Mouse (Mus musculus) layer of hippocampus, postnatal 25 days (tissue): Measurements from ENCODE around the gene Csrnp1. TPM values are rescaled to one million over a fixed set of nuclear protein-coding genes. Genes with fewer than 3 reads are reported as not detected.
"Not testable (repeated sequence)": the region's sequence is repeated elsewhere in the genome, so short reads cannot be mapped to it uniquely, and the experiment has no call there.

Source experiments
- DNase-seq, 2 experiments: peaks; one replicate each; pipeline ENCODE4 v3.0.0; 2022; ENCODE audit warnings: mixed read lengths in 2 of 2, low spot score in 1 of 2; ENCODE audit errors: extremely low spot score in 1 of 2
- total RNA-seq, 2 experiments: library from RNA; stranded (reverse); gene quantifications; 2 replicates each; pipeline ENCODE4 v1.2.3; 2021

Csrnp1 gene
- 10 to 100 TPM; 14.5 to 15.9 TPM for total RNA-seq

DNA sequence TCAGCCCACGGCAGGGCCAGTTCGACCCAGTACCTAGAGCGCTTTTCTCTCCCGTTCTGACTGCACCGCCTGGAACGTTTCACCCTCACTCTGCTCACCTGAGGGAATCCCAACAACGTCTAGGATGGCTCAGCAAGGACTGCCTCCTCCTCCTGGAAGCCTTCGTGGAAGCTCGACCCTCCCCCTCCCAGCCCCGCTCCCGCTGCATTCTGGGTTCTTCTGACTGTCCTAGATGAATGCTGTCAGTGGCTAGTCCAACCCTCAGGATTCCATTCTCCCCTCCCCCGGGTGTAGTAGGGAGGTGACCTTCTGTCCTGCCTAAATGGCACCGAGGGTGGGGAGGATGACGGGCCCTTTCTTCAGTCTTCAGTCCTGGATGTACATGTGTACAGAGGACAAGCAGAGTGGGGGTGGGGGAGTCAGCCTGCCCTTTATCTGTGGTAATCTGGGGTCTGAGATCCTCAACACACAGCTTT, at the start of gene Csrnp1:
Gene Csrnp1 (minus strand): TSS at position 123 of the 476 bp plus-strand sequence.
- no peak for DNase-seq

DNA sequence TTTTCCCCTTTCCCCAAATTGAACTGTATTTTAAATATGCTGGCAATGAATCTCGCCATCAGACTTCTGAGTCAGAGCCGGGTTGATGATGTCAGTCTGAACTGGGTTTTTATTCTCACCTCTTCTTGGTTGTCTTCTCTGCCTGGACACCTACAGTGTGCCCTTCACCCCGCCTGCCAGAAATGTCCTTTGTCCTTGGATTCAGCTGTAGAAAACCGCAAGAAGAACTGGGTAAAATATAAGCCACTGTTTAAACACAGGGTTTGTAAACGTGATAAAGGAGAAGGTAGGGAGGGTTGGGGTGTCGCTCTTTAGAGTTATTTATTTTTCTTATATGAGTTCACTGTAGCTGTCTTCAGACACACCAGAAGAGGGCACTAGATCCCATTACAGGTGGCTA, 48.3 kb upstream of the Csrnp1 start:
- no peak for DNase-seq

DNA sequence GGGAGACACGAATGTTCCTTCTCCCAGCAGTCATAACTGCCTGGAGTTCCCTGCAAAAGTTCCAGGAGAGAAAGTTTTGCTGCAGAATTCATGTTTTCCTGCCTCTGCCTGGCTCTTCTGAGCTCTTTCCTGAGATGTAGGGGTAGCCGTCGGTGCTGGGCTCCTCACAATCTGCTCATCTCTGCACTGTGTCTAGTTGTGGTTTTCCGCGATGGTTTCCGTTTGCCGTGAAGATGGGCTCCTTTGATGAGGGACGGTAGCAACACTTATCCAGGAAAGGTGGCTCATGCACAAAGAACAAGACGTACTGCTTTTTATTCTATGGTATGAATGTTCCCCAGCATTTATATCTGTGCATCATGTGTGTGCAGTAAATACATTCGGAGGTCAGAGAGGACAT, 46.0 kb upstream of the Csrnp1 start:
- no peak for DNase-seq

DNA sequence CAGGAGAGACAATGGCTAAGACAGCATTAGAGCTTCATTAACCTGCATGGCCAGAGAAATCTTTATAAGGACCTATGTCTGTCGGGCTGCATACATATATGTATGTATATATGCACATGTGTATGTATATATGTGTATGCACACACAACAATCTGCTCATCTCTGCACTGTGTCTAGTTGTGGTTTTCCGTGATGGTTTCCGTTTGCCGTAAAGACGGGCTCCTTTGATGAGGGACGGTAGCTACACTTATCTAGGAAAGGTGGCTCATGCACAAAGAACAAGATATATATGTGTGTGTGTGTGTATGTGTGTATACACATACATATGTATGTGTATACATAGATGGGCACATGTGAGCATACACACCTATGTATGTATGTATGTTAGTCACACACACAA, 45.4 kb upstream of the Csrnp1 start:
- DNase-seq: no peak

DNA sequence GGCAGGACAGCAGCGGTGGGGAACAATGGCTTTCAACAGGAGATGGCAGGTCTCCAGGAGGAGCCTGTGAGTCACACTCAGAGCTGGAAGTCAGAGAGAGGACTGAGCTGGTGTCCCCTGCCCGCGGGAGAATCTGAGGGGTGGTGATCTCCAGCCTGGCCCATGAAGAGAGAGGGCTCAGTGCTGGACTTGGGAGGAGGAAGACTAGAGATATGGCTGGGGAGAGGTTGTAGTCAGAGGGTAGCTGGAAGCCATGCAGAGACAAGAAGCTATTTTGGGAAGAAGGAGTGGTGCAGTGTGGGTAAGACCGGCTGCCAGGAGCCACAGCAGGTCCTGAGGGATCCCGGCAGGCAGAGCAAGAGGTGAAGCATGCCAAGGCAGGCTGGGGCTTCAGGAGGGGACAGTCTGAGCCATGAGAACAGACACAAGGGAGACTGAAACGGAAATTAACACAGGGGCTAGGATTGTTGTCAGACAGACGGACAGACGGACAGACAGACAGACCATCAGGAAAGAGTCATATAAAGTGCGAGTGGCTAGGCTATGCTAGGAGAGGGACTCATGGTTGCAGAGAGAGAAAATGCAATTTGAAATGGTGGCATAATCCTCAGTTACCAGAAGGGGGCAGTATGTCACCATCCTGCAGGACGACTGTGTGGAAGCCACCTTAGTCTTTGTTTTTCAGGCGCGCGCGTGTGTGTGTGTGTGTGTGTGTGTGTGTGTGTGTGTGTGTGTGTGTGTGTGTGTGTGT, 43.1 kb upstream of the Csrnp1 start:
- DNase-seq: no peak

DNA sequence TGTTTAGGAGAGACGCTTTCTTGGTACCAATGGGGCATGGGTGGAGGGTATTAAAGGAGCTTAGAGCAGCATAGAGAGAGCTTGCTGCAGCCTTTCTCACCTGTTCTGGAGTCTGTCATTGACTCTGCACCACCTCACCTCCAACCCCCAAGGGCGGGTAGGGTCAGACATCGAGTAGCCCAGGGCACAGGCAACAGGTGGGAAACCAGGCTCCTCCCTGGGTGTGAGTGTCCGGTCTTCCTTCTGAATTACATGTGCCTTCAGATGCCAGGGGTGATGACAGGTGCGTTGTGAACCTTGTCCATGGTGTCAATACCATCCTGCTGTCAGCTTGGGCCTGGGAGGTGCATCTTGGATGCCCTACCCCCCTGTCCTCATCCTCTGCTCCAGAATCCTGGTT, 40.2 kb upstream of the Csrnp1 start:
- DNase-seq: no peak

DNA sequence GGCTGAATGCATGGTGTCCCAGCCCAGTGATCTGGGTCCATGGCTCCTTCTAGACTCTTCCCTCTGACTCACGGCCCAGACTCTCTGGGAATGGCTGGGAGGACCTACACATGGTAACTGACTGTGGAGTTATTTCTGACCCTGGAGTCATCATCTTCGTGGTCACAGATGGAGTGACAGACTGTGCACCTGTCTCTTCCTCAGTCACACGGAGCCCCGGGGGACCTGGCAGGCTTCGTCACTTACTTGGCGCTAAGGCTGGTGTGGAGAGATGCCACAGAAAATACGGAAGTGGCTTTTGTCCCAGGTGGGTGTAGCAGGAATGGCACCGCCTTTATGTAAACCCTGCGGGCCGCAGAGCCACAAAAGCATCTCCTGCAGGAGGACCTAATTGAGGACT, 39.7 kb upstream of the Csrnp1 start:
- DNase-seq: no peak

DNA sequence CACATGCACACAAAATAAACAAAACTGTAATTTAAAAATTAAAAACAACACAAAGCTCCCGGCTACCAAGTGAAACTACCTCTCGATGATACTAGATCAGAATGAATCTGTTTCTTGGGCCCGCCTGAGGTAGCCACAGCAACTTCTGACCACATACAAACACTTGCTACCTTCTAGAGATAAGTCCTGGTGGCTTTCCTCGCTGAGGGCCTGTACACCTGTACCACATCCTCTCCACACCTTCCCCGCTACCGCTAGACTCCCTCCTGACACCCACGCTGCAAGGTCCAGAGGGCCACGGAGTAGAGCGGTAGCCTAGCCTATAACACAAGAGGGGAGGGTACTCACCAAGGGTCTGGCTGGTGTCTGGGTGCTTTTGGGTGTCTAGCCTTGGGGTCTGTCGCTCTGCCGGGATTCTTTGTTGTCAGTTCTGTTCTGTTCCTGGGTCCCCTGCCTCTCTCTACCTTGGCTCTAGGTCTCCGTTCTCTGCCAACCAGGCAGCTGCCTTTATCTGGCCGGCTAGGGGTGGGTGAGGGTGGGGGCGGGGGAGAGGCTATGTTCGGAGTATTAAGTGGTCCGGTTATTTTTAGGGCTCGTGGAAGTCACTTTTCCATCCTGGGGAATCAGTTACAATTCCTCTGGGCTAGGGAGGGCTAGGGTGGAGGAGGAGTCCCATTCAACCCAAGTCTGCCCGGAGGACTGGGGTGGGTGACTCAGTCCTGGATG, 38.8 kb upstream of the Csrnp1 start, which contains the start of gene Xirp1:
Gene Xirp1 (minus strand): TSS at position 513 of the 726 bp plus-strand sequence.
- DNase-seq: no peak

DNA sequence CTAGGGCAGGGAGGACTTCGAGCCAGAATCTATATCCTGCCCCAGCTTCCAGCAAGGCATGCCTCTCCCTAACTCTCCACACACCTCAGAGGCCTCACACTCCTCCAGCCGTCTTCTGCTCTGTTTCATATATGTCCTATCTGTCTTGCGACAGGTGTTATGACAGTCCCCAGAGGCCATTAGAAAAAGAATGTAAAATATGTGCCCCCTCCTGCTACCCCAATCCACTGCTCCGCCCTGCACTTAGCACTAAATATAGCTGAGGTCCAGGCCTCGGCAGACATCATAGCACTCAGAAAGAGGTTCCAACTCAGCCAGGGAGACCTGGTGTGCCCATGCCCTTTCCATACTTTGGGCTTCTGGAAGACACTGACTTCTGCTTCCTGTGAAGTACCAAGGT, 36.7 kb upstream of the Csrnp1 start:
- DNase-seq: no peak

DNA sequence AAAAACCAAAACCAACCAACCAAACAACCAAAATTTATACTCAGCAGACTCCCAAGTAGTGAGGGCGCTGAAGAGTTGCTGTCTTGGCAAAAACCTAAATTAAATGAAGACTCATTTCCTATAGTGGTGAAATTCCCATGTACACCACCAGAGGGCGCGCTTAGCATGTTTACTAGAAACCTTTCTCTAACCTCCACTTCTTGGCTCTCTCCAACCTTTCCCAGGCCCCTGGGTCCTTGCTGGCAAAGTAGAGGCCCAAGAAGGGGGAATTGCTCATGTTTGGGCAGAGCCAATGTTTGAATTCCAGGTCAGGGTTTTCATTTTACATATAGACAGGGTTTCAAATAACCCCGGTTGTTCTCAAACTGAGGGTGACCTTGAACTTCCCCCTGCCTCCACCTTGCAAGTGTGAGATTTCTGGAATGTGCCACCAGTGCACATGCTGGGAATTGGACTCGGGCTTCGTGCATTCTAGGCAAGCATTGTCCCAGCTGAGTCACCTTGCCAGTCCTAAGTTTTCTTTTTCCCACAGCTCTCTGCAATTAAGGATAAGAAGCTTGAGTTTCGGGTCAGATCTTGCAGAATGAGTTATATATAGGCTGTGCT, 35.9 kb upstream of the Csrnp1 start:
- DNase-seq: peak; percentile 64 to 91

DNA sequence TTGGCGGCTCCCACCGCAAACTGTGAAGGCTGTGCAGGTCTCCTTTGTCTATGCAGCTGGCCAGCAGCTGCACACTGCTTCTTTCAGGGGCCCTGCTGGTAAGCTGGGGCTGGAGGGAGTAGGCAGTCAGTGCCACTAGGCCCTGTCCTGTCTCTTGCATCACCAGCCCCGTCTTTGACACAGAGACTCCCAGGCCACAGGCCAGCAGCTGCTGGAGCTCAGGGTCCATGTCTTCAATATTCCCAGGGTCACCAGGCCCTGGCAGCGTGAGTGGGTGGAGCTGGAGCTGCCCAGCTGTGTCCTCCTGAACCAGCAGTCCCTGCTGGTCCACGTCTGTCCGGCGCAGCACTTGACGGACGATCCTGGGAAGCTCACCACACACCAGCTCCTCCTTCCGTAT, 32.5 kb upstream of the Csrnp1 start:
- DNase-seq: no peak

DNA sequence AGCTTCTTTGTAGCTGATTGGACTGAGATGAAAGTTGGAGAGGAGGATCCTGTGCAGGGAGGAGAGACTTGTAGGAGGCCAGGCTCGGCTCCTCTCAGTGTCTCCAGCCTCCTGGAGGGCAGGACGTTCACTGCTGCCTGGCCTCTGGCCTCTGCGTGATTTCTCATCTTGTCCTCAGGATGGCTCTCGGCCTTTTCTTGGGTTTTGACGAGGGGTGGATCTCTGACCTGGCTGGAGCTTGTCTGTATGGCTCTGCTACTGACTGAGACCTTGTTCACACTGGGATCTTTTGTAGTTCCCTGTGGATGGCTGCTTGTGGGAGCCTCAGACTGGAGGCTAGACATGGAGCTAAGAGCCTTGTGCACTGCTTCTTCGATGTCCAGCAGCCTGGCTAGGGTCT, 30.4 kb upstream of the Csrnp1 start:
- no peak for DNase-seq

DNA sequence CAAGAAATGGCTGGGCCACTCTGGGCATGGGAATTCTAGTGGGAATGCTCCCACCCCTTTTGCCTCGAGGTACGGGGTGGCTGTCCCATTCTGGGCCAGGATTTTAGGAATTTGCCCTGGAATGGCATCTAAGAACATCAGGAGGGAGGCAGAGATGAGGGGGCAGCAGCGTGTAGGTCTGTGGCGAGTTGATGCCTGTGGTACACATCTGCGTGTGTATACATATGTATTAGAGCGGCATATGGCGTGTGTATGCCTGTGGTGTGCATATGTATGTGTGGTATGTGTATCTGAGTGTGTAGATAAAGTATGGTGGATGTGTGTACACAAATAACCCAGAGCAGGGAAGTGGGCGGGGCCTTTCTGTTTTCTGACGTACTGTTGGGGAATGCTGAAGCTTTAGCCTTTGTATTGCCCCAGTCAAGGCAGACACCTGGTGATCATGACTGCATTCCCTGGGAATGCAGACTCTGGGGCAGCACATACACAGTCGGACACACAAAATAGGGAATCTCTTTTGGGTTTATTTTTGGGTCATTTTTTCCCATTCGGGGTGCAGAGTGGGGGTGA, 28.9 kb upstream of the Csrnp1 start:
- DNase-seq: no peak

DNA sequence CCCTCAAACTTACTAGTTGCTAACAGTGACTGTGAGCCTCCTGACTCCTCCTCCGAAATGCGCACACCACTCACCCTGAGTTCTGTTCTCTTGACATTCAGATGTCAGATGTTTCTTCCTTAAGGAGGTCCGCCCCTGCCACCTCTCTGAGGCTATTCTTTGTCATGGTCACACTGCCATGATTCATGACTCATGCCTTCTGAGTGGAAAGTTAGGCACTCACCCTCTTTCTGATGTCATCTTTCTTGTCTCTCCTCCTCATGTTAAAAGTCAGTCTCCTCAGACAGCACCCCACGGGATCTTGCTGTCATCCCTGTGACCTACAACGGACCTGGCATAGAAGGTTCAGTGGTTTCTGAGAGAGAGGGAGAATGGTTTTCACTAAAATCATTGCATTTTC, 28.3 kb upstream of the Csrnp1 start:
- no peak for DNase-seq

DNA sequence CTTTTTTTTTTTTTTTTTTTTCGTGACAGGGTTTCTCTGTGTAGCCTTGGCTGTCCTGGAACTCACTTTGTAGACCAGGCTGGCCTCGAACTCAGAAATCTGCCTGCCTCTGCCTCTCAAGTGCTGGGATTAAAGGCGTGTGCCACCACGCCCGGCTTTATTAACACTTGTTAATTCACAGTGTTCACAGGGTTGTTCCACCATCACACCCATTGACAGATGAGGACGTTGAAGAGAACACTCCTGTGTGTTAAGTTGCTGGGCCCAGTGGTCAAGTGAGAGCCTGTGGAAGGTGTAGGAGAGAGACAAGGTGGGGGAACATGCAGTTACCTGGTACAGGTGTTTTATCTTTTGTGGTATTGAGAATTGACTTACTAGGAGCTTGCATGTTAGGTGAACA, 27.7 kb upstream of the Csrnp1 start:
- DNase-seq: not testable (repeated sequence)

DNA sequence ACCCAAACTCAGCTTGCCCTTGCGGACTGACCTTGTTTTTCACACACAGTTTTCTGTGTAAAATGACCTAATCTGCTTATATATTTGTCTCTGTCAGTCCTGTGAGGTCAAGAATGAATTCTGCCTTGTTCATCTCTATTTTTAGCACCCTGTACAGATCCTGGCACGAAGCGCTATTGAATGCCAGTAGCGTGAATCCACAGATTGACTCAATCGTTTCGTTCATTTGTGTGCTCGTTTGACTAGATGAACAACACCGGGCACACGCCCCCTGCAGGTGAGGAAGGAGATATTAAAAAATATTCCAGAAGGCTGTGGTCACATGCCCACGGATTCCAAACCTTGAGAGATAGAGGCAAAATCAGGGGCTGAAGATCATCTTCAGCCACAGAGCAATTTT, 27.1 kb upstream of the Csrnp1 start:
- peak; percentile 50 to 64 for DNase-seq

DNA sequence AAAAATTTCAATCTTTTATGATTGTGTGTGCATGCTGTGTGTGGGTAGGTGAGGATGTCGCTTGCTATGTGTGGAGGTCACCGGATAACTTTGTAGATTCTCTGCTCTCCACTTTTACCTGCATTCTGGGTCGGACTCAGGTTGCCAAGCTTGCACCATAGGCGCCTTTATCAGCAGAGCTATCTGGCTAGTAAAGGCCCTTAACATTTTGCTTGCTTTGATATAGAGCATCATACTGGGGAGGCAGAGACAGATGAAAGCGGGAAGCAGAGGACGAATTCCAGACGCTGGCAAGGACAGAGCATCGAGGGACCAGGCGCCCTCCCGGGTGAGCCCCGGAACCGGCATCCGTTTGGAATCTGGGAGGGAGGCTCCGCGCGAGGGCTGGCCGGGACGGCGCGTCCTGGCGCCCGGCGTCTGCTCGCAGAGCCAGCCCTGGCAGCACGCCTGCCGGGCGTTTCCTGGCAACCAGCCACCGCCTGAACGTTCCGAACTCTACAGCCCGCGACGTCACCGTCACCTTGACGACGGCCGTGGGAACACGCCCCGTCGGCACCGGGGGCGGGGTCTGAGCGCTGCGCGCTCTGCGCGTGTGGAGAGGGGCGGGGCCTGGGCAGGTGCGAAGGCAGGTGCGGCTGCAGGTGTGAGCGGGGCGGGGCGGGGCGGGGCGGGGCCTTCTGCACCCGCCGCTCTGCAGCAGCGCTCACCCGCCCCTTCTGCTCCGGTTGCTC, 26.5 kb upstream of the Csrnp1 start:
- DNase-seq: peak; percentile 99

DNA sequence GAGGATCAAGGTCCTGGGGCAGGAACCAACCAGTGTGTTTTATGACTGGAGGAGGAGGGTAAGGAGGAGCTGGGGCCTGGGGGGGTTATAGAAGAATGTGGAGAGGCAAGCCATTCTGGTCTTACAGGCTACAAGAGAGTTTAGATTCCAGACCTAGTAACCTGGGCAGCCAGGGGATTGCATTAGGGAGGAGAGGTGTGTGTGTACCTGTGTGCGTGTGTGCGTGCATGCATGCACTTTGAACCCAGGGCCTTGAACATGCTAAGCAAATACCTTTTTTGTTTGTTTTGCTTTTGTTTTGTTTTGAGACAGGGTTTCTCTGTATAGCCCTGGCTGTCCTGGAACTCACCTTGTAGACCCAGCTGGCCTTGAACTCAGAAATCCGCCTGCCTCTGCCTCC, 25.4 kb upstream of the Csrnp1 start:
- DNase-seq: no peak

DNA sequence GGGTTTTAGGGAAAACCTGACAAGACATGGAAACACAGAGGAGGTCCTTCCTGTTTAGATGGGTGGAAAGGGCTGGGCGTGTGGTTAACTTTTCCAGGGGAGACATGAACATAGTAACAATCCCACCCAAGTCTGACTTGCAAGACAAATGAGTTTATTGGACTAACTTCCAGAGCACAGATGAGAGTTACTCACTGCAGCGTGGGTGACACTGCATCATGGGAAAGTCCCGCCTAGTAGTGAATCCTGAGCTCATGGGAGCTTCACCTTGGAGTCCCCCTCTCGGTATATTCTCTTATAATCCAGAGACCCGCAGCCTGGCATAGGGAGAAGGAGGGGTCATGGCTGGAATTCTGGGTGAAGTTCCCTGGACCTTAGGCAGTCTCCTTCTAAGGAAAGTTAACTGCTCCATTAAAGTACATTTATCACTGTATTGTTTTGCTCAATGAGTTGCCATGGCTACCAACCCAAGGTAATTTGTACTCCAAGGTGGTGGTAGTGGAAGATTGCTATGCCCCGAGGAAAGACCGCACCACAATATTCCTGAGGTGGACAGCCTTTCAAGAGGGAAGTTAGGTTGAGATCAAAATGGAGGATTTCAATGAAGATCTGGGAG, 24.9 kb upstream of the Csrnp1 start:
- DNase-seq: no peak

DNA sequence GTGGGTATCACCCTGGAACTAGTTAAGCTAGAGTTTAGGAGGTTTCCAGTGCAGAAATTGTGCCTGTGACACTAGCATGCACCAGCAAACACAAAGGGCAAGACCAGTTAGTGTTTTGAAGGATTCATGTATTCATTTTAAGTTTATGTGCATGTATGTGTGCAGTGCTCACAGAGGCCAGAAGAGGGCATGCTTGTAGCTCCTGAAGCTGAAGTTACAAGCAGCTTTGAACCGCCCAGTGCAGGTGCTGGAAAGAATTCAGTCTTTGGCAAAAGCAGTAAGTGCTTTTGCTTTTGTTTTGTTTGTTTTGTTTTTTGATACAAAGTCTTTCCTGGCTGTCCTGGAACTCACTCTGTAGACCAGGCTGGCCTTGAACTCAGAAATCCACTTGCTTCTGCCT, 23.4 kb upstream of the Csrnp1 start:
- DNase-seq: no peak
